Mouse (Mus musculus) megakaryocyte, adult 5-6 weeks (primary cell): Measurements from ENCODE around the gene Iqcm. TPM values are rescaled to one million over a fixed set of nuclear protein-coding genes. Genes with fewer than 3 reads are reported as not detected.
"Not testable (repeated sequence)": the region's sequence is repeated elsewhere in the genome, so short reads cannot be mapped to it uniquely, and the experiment has no call there.

Experiments
- ATAC-seq: 2 replicates; pipeline ENCODE4 v1.8.0; 2016; ENCODE audit warnings: mild to moderate bottlenecking, inconsistent platforms; ENCODE audit not compliant: poor library complexity, severe bottlenecking
- total RNA-seq, 2 experiments: library from RNA; stranded (forward) in 1 of 2; stranded (reverse) in 1 of 2; fragments of 153-499, 151-499 nt in 1 of 2; fragments of 221-1000, 200-1000 nt in 1 of 2; gene quantifications; 2 replicates each; pipeline versions ENCODE4 v1.2.3 to v1.2.4; 2015 to 2017

Iqcm gene
- total RNA-seq (2015) (not detected in 2 replicates), total RNA-seq (2017) (not detected in 2 replicates)

DNA sequence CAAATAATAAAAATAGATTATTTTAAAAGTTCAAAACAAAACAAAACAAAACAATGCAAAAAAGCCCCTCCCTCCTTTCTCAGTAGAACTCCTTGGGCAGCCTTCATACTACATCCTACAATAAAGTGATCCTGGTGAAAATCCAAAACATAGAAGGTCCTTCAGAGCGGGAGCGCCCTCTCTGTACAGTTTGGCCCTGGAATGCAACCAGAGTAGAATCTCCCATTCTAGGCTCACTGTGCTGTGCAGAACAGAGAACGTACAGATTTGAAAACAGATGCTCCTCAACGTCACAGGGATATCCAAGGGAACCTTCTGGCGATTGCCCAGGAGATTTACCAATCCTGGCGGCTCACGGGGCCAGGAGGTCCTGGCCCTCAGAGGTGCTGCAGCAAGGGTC lies at the start of gene Iqcm:
Gene Iqcm (plus strand): TSS at position 301 of the 400 bp plus-strand sequence.
- ATAC-seq, result no peak

- ATAC-seq, result no peak
Measured at GRCm38 (mm10) chr8:75406489-75406888, 42.0 kb upstream of the Iqcm start, which contains the start of gene Gm10358. Gm10358 (minus strand) TSS chr8:75406589.

DNA sequence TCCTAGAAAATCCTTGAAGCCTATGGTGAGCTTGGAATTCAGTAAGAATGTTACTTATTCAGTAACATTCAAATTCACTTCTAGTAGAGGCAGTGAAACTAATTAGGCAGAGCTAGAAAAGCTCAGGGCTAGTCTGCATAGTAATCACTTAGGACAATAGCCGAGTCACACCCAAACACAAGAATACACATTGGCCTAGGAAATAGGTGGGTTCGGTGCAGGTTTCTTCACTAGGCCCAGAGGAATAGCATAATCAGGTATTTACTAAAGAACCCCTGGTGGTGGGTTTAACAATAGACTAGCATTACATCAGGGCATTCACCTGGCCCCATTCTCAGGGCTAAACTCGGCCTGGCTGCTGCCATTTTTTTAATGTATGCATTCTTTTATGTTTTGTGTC lies 32.8 kb upstream of the Iqcm start:
- not testable (repeated sequence) for ATAC-seq

GRCm38 (mm10) chr8:75476756-75477155 lies 28.3 kb downstream of the Iqcm start:
- no peak for ATAC-seq

GRCm38 (mm10) chr8:75489035-75489678 lies 40.7 kb downstream of the Iqcm start:
- no peak for ATAC-seq

DNA sequence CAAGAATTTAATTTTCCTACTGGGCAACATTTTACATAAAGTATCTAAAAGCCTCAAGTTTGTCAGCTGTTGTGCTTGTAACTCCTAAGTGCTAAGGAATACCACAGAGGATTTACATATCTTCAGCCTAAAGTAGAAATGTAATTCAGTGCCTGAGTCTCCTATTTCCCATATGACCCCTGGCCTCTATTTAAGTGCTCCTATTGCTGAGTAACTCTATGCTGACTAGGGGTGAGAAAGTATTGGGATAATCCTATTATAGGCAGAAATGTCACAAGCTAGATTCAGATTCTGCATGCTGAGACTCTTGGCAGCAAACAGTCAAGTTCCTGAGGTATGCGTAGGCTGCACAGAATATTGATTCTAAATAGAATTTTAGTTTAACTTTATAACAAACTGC lies 60.8 kb downstream of the Iqcm start:
- no peak for ATAC-seq

- no peak for ATAC-seq
Measured at GRCm38 (mm10) chr8:75513786-75514185, 65.3 kb downstream of the Iqcm start.

DNA sequence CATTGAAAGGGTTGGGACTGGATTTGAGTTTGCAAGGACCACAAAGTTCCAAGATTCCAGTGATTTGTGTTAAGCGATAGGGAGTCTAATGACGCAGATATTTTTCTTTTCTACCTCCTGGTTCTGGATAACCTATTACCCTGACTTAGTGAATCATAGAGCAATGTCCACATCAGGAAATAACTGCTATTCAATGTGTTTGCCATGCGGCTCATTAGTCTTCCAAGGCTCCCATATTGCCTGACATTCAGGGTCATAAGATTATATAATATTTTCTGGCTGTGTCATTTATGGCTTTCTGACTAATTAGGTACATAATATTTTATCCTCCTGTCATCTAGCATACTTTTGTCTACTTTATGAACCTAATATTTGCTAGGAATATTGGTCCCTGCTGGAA lies 100.8 kb downstream of the Iqcm start:
- ATAC-seq, result no peak

- no peak for ATAC-seq
Measured at GRCm38 (mm10) chr8:75596281-75596680, 147.8 kb downstream of the Iqcm start.

DNA sequence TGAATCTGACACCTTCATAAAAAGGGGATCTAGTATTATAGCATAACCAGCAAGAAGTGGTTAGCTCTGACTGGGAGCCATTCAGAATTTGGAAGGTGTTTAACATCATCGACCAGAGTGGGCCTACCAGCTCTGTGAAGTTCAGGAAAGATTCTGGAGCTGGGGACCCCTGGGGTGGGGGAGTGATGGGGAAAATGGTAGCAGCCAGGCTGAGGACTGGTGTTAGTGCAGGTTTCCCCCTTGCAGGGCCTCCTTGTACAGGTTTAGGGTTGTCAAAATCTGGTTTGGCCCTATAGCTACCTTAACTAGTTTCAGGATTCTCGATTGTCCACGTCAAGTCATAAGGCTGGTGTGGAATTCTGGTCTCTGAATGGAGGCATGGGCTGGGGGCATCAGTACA lies 194.5 kb downstream of the Iqcm start:
- no peak for ATAC-seq

DNA sequence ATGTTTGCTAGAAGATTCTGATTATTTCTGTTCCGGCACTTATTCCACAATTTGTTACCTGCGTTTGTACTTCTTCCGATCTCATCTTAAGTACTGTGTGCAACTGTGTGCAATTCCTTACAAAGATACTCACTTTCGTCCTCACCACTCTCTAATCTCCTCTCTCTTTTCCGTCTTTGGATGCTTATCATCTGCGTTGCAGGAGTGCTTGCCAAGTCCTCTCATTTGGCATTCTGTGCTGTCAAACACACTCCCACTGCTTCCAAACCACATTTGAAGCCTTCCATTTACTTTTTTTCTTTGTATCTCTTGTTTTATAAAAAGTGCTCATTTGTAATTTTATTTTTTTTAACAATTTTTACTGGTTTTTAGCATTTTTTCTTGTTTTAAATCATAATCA lies 210.8 kb downstream of the Iqcm start:
- no peak for ATAC-seq

DNA sequence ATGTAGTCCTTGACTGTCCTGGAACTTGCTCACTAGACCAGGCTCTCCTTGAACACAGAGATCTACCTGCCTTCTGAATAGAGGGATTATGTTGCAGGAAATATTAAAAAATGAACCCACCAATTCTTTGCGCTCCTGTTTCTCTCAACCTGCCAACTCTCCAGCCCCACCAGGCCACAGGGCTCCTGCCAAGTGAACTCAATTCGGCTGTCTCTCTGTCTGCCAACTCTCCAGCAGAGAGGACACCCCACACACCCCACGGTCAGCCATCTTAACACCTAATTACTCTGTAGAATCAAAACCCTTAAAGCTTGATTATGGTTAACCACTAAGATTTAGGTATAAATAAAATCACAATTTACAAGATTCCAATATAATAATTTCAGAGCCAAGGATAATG lies 298.1 kb downstream of the Iqcm start:
- ATAC-seq, result no peak

DNA sequence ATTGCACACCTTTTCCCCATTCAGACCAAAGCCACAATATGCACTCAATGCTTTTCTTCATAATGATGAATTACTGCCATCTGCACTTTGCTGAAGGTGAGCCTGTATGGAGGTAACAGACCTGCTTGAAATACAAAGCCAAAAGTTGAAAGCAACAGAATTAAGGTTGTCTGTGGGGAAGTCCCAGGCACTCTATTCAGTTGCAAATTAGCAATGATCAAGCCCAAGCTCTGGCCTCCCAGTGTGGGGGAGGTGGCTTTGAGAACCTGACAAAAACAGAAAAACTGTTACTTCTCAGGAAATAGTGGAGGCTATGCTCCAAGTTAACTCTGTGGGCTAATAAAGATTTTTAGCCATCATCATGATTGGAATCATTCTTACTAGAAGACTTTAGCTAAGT lies 307.1 kb downstream of the Iqcm start:
- ATAC-seq, result no peak

- ATAC-seq, result no peak
Measured at GRCm38 (mm10) chr8:75828468-75829132, 380.1 kb downstream of the Iqcm start.

DNA sequence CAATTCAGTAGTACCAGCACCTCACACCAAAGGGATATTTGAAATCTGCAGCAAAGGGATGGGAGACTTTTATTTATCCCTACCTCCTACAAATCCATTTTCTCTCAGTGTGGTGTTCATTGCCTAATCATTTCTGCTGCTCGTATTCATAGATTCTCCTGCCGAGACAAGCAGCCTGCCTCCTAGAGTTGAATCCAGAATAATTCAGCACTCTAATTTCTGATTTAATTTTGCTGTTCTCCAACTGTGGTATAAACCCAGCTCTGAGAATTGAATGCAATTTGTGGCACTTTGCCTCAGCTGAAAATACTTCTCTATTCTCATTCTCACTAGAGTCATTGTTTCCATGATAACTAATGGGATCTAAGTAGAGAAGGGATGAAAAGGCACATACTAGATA lies 386.8 kb downstream of the Iqcm start:
- ATAC-seq, result no peak

- ATAC-seq, result no peak
Measured at GRCm38 (mm10) chr8:75917603-75918344, 469.3 kb downstream of the Iqcm start.

GRCm38 (mm10) chr8:75949166-75949565 lies 500.7 kb downstream of the Iqcm start:
- no peak for ATAC-seq

DNA sequence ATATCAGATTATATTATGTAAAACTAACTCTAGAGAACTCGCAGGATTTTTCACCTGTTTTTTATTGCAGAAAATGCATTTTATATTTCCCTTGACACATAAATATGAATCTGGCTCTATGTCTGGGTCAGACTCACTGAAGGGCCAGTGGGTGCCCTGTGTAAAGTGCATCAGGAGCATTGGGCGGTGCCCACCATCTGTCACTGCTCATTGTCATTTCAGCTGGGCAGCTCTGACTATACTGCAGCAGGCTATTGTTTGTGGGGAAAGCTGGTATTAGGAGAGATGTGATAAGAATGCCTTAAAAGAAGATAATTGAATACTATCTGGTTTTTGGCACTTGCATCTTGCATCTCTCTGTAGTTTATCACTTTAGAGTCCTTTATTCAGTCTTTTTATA lies 507.5 kb downstream of the Iqcm start:
- ATAC-seq, result no peak

DNA sequence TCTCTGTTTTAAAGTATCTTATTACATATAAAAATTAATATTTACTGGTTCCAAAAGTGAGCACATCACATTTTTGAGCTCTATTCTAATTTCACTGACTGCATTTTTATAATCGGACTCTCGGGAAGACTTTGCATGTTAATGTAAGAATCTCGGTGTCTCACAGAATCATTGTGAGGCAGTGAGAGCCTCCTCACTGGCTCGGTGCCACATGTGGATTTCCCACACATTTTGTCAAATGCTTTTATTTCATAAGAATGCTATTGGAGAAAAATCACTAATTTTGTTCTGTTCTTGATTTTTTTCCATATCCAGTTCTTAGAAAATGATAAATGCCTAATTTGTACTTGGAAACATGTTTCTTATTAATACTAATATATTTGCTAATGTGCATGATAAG lies 570.0 kb downstream of the Iqcm start:
- ATAC-seq, result no peak
